Mouse (Mus musculus) urinary bladder, postnatal 36 days (tissue): Measurements from ENCODE around the gene Rfx5.

Experiments used
- DNase-seq, 2 experiments: peaks; one replicate each; pipeline ENCODE4 v3.0.0; 2022; ENCODE audit warnings: low spot score in 2 of 2, mixed read lengths in 1 of 2

Gene Rfx5

DNA sequence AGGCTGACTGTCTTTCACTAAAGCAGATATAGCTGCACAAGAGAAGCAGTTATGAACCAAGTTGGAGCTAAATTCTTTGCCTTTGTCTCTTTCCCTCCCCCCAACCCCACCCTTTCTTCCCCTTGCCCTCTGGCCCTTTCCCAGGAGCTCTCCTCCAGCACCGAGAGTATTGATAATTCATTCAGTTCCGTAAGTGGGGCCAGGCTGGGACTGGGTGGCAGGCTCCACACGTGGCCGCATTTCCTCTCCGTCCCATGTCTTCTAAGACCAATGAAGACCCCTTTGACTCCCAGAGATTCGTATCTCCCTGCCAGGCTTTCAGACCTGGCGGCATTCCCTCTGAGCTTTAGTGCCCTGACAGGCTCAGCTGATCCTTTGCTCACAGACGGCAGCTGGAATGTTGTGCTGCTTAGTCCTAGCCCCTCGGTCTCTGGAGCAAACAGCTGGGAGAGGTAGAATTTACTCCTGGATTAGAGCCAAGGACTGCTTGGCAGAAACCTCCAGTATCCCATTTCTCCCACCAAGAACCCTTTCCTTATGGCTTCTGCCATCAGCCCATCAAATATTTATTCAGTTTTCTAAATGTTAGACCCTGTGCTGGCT, 35.4 kb downstream of the Rfx5 start:
- DNase-seq: no peak

DNA sequence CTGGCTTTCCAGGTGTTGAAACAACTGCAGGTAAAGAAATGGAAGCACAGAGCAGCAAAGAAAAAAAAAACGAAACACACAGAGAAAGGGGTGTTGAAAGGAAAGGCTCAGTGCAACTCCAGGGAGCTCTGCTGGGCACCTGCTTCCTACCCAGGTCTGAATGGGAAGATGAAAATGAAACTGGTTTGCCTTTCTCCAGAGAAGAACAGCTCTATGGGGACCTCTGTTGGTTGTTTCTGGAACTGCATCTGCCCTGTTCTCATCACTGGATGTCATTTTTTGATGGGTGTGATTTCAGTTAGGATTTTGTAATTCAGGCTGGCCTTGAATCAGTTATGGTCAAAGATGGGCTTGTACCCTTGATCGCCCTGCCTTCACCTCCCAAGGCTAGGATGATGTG, 43.1 kb downstream of the Rfx5 start:
- peak; percentile 79 for DNase-seq

DNA sequence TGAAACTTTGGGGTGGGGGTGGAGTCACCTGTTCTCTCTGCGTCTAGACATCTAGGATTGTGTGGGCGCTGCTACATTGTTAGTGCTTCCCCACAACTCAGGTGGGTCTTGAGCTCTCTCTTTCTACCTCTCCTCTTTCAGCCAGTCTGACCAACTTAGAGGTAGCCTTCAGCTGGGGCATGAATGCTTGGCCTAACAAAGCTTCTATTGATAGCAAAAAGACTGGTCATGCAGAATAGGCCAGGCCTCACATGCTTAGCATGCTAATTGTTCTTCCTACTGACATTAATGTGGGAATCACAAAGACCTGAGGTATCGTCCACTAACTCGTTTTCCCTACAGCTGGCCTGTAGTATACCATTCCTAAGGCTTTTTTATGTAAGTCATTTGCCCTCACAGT, 48.7 kb downstream of the Rfx5 start:
- no peak for DNase-seq

DNA sequence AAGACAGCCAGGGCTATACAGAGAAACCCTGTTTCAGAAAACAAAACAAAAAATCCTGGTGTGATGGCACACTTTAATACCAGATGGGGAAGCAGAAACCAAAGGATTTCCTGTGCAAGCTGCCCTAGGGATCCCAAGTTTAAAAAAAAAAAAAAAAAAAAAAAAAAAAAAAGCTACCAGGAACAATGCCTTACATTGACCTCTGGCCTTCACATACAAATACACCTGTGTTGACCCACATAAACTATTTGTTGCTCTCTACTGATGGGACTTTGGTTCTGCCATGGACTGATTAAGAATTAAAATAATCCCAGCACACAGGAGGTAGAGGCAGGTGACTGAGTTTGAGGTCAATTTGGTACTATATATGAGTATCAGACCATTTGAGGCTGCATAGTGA, 49.4 kb downstream of the Rfx5 start:
- no peak for DNase-seq

DNA sequence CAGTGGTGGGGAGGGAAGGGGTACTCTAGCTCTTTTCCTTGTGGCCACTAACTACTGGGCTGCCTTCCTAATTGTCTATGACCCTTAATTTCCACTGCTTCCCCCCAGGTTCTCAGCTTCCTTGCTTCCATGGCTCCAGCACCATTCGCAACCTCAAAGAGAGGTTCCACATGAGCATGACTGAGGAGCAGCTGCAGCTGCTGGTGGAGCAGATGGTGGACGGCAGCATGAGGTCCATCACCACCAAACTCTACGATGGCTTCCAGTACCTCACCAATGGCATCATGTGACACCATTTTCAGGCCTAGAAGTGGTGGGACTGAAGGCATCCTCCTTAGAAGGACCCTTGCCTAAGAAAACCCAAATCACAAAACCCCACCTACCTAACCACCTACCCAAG, 51.8 kb downstream of the Rfx5 start:
- no peak for DNase-seq

DNA sequence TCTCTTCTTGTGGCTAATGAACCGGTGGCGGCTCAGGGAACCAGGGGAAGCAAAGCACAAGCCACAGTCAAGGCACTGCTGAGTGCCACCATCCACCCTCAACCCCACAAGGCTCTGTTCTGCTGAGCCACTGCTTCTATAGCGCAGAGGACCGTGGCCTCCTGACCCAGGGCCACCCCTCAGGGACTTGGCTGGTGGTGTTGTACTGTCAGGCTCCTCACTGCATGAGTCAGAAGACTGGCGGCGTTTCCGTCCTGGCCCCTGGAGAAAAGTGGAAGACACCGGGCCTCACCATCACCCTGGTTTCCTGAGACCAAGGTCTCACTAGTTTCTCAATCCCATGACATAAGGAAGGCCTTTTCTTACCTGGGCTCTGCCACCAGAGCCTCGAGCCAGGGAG, 53.8 kb downstream of the Rfx5 start:
- no peak for DNase-seq

DNA sequence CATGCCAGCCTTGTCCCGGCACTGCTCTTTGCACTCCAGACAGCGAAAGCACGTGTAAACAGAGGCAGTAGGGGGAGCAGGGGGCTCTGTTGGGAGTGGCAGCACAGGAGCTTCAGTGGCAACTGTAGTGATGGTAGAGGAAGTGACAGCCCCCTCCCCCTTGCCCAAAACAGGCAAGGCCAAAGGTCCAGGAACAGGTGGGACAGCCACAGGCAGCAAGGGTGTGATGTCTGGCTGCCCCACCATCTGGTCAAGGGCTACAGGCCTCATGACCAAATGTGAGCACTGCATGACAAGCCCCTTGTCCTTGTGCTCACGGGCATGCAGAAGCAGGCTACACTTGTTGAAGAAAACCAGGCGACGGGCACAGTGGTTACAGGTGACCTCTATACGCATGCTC, 56.5 kb downstream of the Rfx5 start:
- DNase-seq: no peak
